Comparison of ENCODE assay signal across 9 mouse cellular contexts in genomic region chr5:66619195-66619594, GRCm38 (mm10). TPM values are rescaled to one million over a fixed set of nuclear protein-coding genes. Genes with fewer than 3 reads are reported as not detected.
DNase-seq lines count a peak whose midpoint lies in the region; ATAC-seq and TF ChIP-seq lines count a peak whose summit lies in the region.
"Had no signal": no experiment of that assay in that cellular context is flagged by ENCODE, and none has a peak within 500 bp of the region (broad histone marks: within the 10 kb centered on the region; RNA-seq: fewer than 3 reads in every experiment).

No protein-coding gene starts in this region.

- H3K27ac ChIP-seq in left cerebral cortex, adult 2 months: peak overlapping the region; percentile 97
- H3K27ac ChIP-seq in forebrain, embryonic 14.5 days (ENCODE audit: low read depth, low read length): peak overlapping the region; percentile 96; the same call in 1 of the 2 replicates
- peak overlapping the region; percentile 97 for H3K27ac ChIP-seq in limb, embryonic 10.5 days
- H3K27ac ChIP-seq in neural tube, embryonic 14.5 days (ENCODE audit: low read depth, low read length): peak overlapping the region; percentile 97; the same call in 1 of the 2 replicates
- H3K27ac ChIP-seq: macrophage had no signal

- H3K36me3 ChIP-seq in forebrain, embryonic 14.5 days (ENCODE audit: control insufficient read depth, insufficient read depth, low read length): no peaks in the 10 kb centered on the region
- H3K36me3 ChIP-seq in limb, embryonic 10.5 days: no peaks in the 10 kb centered on the region
- H3K36me3 ChIP-seq in neural tube, embryonic 14.5 days (ENCODE audit: control insufficient read depth, insufficient read depth, low read length): no peaks in the 10 kb centered on the region

- no peak for DNase-seq in left cerebral cortex, adult 2 months (ENCODE audit: extremely low spot score in 1 of 2, low spot score in 2 of 2)
- no peak for DNase-seq in left cerebral cortex, adult 9 months (ENCODE audit: low spot score in 2 of 2)
- DNase-seq in forebrain, embryonic 14.5 days (ENCODE audit: low spot score): no peak
- no peak for DNase-seq in limb, embryonic 10.5 days (ENCODE audit: low spot score)
- DNase-seq in layer of hippocampus, adult 9-10 months (ENCODE audit: low spot score): no peak
- no peak for DNase-seq in yolk sac, embryonic 10.5 days (ENCODE audit: low spot score)

- H3K4me1 ChIP-seq in forebrain, embryonic 14.5 days (ENCODE audit: control insufficient read depth, insufficient read depth, low read length): peaks cover 11% of the 10 kb centered on the region
- peaks cover 59% of the 10 kb centered on the region for H3K4me1 ChIP-seq in limb, embryonic 10.5 days
- peaks cover 28% of the 10 kb centered on the region for H3K4me1 ChIP-seq in neural tube, embryonic 14.5 days (ENCODE audit: control insufficient read depth, insufficient read depth, low read length)

- peak overlapping the region; percentile 82 for H3K4me2 ChIP-seq in forebrain, embryonic 14.5 days (ENCODE audit: low read length)
- peak overlapping the region; percentile 57; the same call in 1 of the 2 replicates for H3K4me2 ChIP-seq in neural tube, embryonic 14.5 days (ENCODE audit: low read depth, low read length)

- TF ChIP-seq CTCF in left cerebral cortex, adult 2 months (IDR thresholded peaks at IDR 0.05): no peak

- no peaks in the 10 kb centered on the region for H3K27me3 ChIP-seq in forebrain, embryonic 14.5 days (replicated peaks; ENCODE audit: control insufficient read depth, insufficient read depth, low read length)
- H3K27me3 ChIP-seq in limb, embryonic 10.5 days (ENCODE audit: low read depth, poor library complexity, severe bottlenecking): no peaks in the 10 kb centered on the region
- H3K27me3 ChIP-seq in neural tube, embryonic 14.5 days (ENCODE audit: control insufficient read depth, insufficient read depth, low read length): no peaks in the 10 kb centered on the region

- no peak for ATAC-seq in forebrain, embryonic 14.5 days
- no peak for ATAC-seq in neural tube, embryonic 14.5 days (ENCODE audit: low read depth)

- 33% methylated on average over 11 of the region's 11 CpGs for WGBS in forebrain, embryonic 14.5 days
- WGBS in limb, embryonic 10.5 days: 25% methylated on average over 11 of the region's 11 CpGs
- 31% methylated on average over 11 of the region's 11 CpGs for WGBS in neural tube, embryonic 14.5 days

- H3K9me3 ChIP-seq in forebrain, embryonic 14.5 days (replicated peaks; ENCODE audit: control insufficient read depth, low read length): no peaks in the 10 kb centered on the region
- no peaks in the 10 kb centered on the region for H3K9me3 ChIP-seq in limb, embryonic 10.5 days (replicated peaks)
- no peaks in the 10 kb centered on the region for H3K9me3 ChIP-seq in neural tube, embryonic 14.5 days (ENCODE audit: control insufficient read depth, low read length)

- intact Hi-C loops in left cerebral cortex, adult 2 months (cut with DNase I): loop anchor here (2.0 to 5.0 kb wide), 3 partner anchors 92 to 226 kb away; no protein-coding TSS in a partner anchor

- peak overlapping the region; percentile 84 for H3K4me3 ChIP-seq in left cerebral cortex, adult 2 months
- H3K4me3 ChIP-seq in forebrain, embryonic 14.5 days (ENCODE audit: low read depth, low read length): no peak overlapping the region
- H3K4me3 ChIP-seq in limb, embryonic 10.5 days: peak overlapping the region; percentile 94
- H3K4me3 ChIP-seq in neural tube, embryonic 14.5 days (ENCODE audit: low read depth, low read length): 0 out of 2 replicates have a peak overlapping the region, but pooled peaks have one; percentile 96

- H3K9ac ChIP-seq in forebrain, embryonic 14.5 days (ENCODE audit: low read length): no peak overlapping the region; the same call in 1 of the 2 replicates
- no peak overlapping the region for H3K9ac ChIP-seq in neural tube, embryonic 14.5 days (replicated peaks; ENCODE audit: low read depth, low read length)

RNA-seq across cellular contexts. Expression of gene Apbb2, which starts 0.6 kb away (rescaled TPM):
- 10 to 100 TPM; 60.1 to 70.5 TPM for total RNA-seq in left cerebral cortex, adult 2 months (2021)
- 60.6 and 75.0 TPM in 2 replicates for polyA plus RNA-seq in forebrain, embryonic 14.5 days (2014; fragmentation: Nextera tagmentation; extraction: Ambion mirVana)
- 26.6 and 37.3 TPM in 2 replicates for polyA plus RNA-seq in limb, embryonic 10.5 days (2016; fragmentation: Nextera tagmentation; extraction: Ambion mirVana)
- polyA plus RNA-seq in neural tube, embryonic 14.5 days (2014; fragmentation: Nextera tagmentation; extraction: Ambion mirVana): 129 and 132 TPM in 2 replicates

RNA-seq across cellular contexts. Expression of gene Uchl1, which starts 56.7 kb away (rescaled TPM):
- total RNA-seq in left cerebral cortex, adult 2 months (2021): 100 to 1,000 TPM; 878 to 888 TPM
- 1,206 and 1,411 TPM in 2 replicates for polyA plus RNA-seq in forebrain, embryonic 14.5 days (2014; fragmentation: Nextera tagmentation; extraction: Ambion mirVana)
- polyA plus RNA-seq in limb, embryonic 10.5 days (2016; fragmentation: Nextera tagmentation; extraction: Ambion mirVana): 25.7 and 33.5 TPM in 2 replicates
- 1,348 and 1,396 TPM in 2 replicates for polyA plus RNA-seq in neural tube, embryonic 14.5 days (2014; fragmentation: Nextera tagmentation; extraction: Ambion mirVana)
- polyA plus RNA-seq: erythroblast, embryonic 14.5 days; macrophage had no signal

Comparison
In these comparisons a context has a peak if more than half of its experiments do, and no peak if none do; other contexts are left out.
1. RNA of gene Uchl1, which starts 56.7 kb away (polyA plus RNA-seq): 1,348 to 1,396 TPM in neural tube, embryonic 14.5 days and 1,206 to 1,411 TPM in forebrain, embryonic 14.5 days; 25.7 to 33.5 TPM in limb, embryonic 10.5 days; every median in the first group is over 10 times any median in the second.
2. Peak in every context shown above with its lines, with median percentiles within 50 percentile points of each other: H3K27ac ChIP-seq.